In genomic region chr17:34196491-34196890, GRCm38 (mm10) we compare ENCODE assay signal across 8 mouse cellular contexts. TPM values are rescaled to one million over a fixed set of nuclear protein-coding genes. Genes with fewer than 3 reads are reported as not detected.
DNase-seq lines count a peak whose midpoint lies in the region; ATAC-seq lines count a peak whose summit lies in the region.
"Had no signal": no experiment of that assay in that cellular context is flagged by ENCODE, and none has a peak within 500 bp of the region (broad histone marks: within the 10 kb centered on the region; RNA-seq: fewer than 3 reads in every experiment).

No protein-coding gene starts in this region.

- no peak overlapping the region; the same call in 1 of the 2 replicates for H3K4me3 ChIP-seq in midbrain, embryonic 13.5 days (replicated peaks)
- H3K4me3 ChIP-seq in midbrain, embryonic 16.5 days (ENCODE audit: low read depth, low read length) = no peak overlapping the region
- 0 out of 2 replicates have a peak overlapping the region, but pooled peaks have one; percentile 43 for H3K4me3 ChIP-seq in neural tube, embryonic 15.5 days (replicated peaks)

- 0 out of 2 replicates have a peak overlapping the region, but pooled peaks have one; percentile 66 for H3K4me2 ChIP-seq in midbrain, embryonic 13.5 days (replicated peaks)
- H3K4me2 ChIP-seq in midbrain, embryonic 16.5 days (ENCODE audit: low read length) = no peak overlapping the region
- H3K4me2 ChIP-seq in neural tube, embryonic 15.5 days = peak overlapping the region; percentile 85; the same call in 1 of the 2 replicates

- no peaks in the 10 kb centered on the region for H3K9me3 ChIP-seq in midbrain, embryonic 13.5 days
- no peaks in the 10 kb centered on the region for H3K9me3 ChIP-seq in midbrain, embryonic 16.5 days (replicated peaks; ENCODE audit: control insufficient read depth, low read length, poor library complexity, severe bottlenecking)
- no peaks in the 10 kb centered on the region for H3K9me3 ChIP-seq in neural tube, embryonic 15.5 days (replicated peaks)

- H3K27ac ChIP-seq in midbrain, embryonic 13.5 days = no peak overlapping the region
- H3K27ac ChIP-seq in midbrain, embryonic 16.5 days (ENCODE audit: low read length) = no peak overlapping the region
- no peak overlapping the region for H3K27ac ChIP-seq in neural tube, embryonic 15.5 days (replicated peaks)

- ATAC-seq in midbrain, embryonic 13.5 days = no peak
- ATAC-seq in midbrain, embryonic 16.5 days = no peak
- peak; percentile 73 for ATAC-seq in common myeloid progenitor, adult 5-6 weeks (replicated peaks; ENCODE audit: low read depth, poor library complexity, severe bottlenecking)
- ATAC-seq in neural tube, embryonic 15.5 days (ENCODE audit: low FRiP score) = no peak

- no peak overlapping the region for H3K9ac ChIP-seq in midbrain, embryonic 13.5 days (replicated peaks)
- H3K9ac ChIP-seq in midbrain, embryonic 16.5 days (ENCODE audit: low read depth, low read length) = no peak overlapping the region
- no peak overlapping the region for H3K9ac ChIP-seq in neural tube, embryonic 15.5 days (replicated peaks)

- 35% methylated on average over 12 of the region's 12 CpGs for WGBS in midbrain, embryonic 13.5 days
- 23% methylated on average over 12 of the region's 12 CpGs for WGBS in midbrain, embryonic 16.5 days
- WGBS in neural tube, embryonic 15.5 days = 29% methylated on average over 12 of the region's 12 CpGs

- DNase-seq in thymus, postnatal 36 days = peak; percentile 86 to 92
- DNase-seq in adrenal gland, adult 18-20 months (ENCODE audit: low spot score in 2 of 2) = no peak
- DNase-seq in adrenal gland, postnatal 10 days = no peak

- H3K36me3 ChIP-seq in midbrain, embryonic 13.5 days = no peaks in the 10 kb centered on the region
- H3K36me3 ChIP-seq in midbrain, embryonic 16.5 days (ENCODE audit: control insufficient read depth, insufficient read depth, low read length) = no peaks in the 10 kb centered on the region
- H3K36me3 ChIP-seq in neural tube, embryonic 15.5 days = no peaks in the 10 kb centered on the region

- H3K4me1 ChIP-seq in midbrain, embryonic 13.5 days (replicated peaks) = peaks cover 19% of the 10 kb centered on the region
- H3K4me1 ChIP-seq in midbrain, embryonic 16.5 days (ENCODE audit: control insufficient read depth, insufficient read depth, low read length) = peaks cover 3% of the 10 kb centered on the region; the same call in 1 of the 2 replicates
- peaks cover 18% of the 10 kb centered on the region for H3K4me1 ChIP-seq in neural tube, embryonic 15.5 days

- peaks cover 98% of the 10 kb centered on the region for H3K27me3 ChIP-seq in midbrain, embryonic 13.5 days
- H3K27me3 ChIP-seq in midbrain, embryonic 16.5 days (ENCODE audit: control insufficient read depth, insufficient read depth, low read depth, low read length) = peaks cover 67% of the 10 kb centered on the region
- H3K27me3 ChIP-seq in neural tube, embryonic 15.5 days (replicated peaks) = peaks cover 93% of the 10 kb centered on the region

RNA-seq across cellular contexts. Expression of gene Psmb8, which starts 1.0 kb away (rescaled TPM):
- polyA plus RNA-seq in midbrain, embryonic 13.5 days (2015; fragmentation: Nextera tagmentation; extraction: Ambion mirVana) = 1.5 and 2.4 TPM in 2 replicates
- polyA plus RNA-seq in midbrain, embryonic 16.5 days (2015; fragmentation: Nextera tagmentation; extraction: Ambion mirVana) = 2.2 and 2.8 TPM in 2 replicates
- total RNA-seq in common myeloid progenitor, adult 5-6 weeks (2017) = 480 and 499 TPM in 2 replicates
- polyA plus RNA-seq in neural tube, embryonic 15.5 days (2015; fragmentation: Nextera tagmentation; extraction: Ambion mirVana) = 3.8 and 80.4 TPM in 2 replicates
- total RNA-seq in adrenal gland, adult 18-20 months (2021) = 10 to 100 TPM; 36.2 to 74.2 TPM
- total RNA-seq in adrenal gland, postnatal 10 days (2021) = 10 to 100 TPM; 22.8 to 29.1 TPM

RNA-seq across cellular contexts. Expression of gene Tap2, which starts 6.8 kb away (rescaled TPM):
- 0.50 and 0.55 TPM in 2 replicates for polyA plus RNA-seq in midbrain, embryonic 13.5 days (2015; fragmentation: Nextera tagmentation; extraction: Ambion mirVana)
- 1.5 and 2.3 TPM in 2 replicates for polyA plus RNA-seq in midbrain, embryonic 16.5 days (2015; fragmentation: Nextera tagmentation; extraction: Ambion mirVana)
- total RNA-seq in common myeloid progenitor, adult 5-6 weeks (2017) = 80.1 and 87.6 TPM in 2 replicates
- polyA plus RNA-seq in neural tube, embryonic 15.5 days (2015; fragmentation: Nextera tagmentation; extraction: Ambion mirVana) = 1.9 and 15.0 TPM in 2 replicates
- total RNA-seq in adrenal gland, adult 18-20 months (2021) = 10 to 100 TPM; 51.6 to 60.9 TPM
- 10 to 100 TPM; 32.8 to 35.0 TPM for total RNA-seq in adrenal gland, postnatal 10 days (2021)

RNA-seq across cellular contexts. Expression of gene Psmb9, which starts 8.9 kb away (rescaled TPM):
- polyA plus RNA-seq in midbrain, embryonic 13.5 days (2015; fragmentation: Nextera tagmentation; extraction: Ambion mirVana) = 0.73 and 1.5 TPM in 2 replicates
- 1.1 and 1.7 TPM in 2 replicates for polyA plus RNA-seq in midbrain, embryonic 16.5 days (2015; fragmentation: Nextera tagmentation; extraction: Ambion mirVana)
- 75.3 and 119 TPM in 2 replicates for total RNA-seq in common myeloid progenitor, adult 5-6 weeks (2017)
- polyA plus RNA-seq in neural tube, embryonic 15.5 days (2015; fragmentation: Nextera tagmentation; extraction: Ambion mirVana) = 2.1 and 35.0 TPM in 2 replicates
- 10 to 100 TPM; 15.2 to 31.6 TPM for total RNA-seq in adrenal gland, adult 18-20 months (2021)
- 10 to 100 TPM; 13.5 to 18.2 TPM for total RNA-seq in adrenal gland, postnatal 10 days (2021)

RNA-seq across cellular contexts. Expression of gene Tap1, which starts 9.1 kb away (rescaled TPM):
- 0.46 and 0.57 TPM in 2 replicates for polyA plus RNA-seq in midbrain, embryonic 13.5 days (2015; fragmentation: Nextera tagmentation; extraction: Ambion mirVana)
- 2.4 and 4.5 TPM in 2 replicates for polyA plus RNA-seq in midbrain, embryonic 16.5 days (2015; fragmentation: Nextera tagmentation; extraction: Ambion mirVana)
- 77.8 and 120 TPM in 2 replicates for total RNA-seq in common myeloid progenitor, adult 5-6 weeks (2017)
- polyA plus RNA-seq in neural tube, embryonic 15.5 days (2015; fragmentation: Nextera tagmentation; extraction: Ambion mirVana) = 3.5 and 12.0 TPM in 2 replicates
- total RNA-seq in adrenal gland, adult 18-20 months (2021) = 10 to 100 TPM; 13.8 to 24.9 TPM
- 10 to 100 TPM; 11.9 to 15.5 TPM for total RNA-seq in adrenal gland, postnatal 10 days (2021)

RNA-seq across cellular contexts. Expression of gene H2-Ob, which starts 42.2 kb away (rescaled TPM):
- not detected in 2 replicates for polyA plus RNA-seq in midbrain, embryonic 13.5 days (2015; fragmentation: Nextera tagmentation; extraction: Ambion mirVana)
- polyA plus RNA-seq in midbrain, embryonic 16.5 days (2015; fragmentation: Nextera tagmentation; extraction: Ambion mirVana) = 0.40 TPM in 1 of 2 replicates, not detected in the other
- 25.5 and 27.7 TPM in 2 replicates for total RNA-seq in common myeloid progenitor, adult 5-6 weeks (2017)
- 0.08 and 0.26 TPM in 2 replicates for polyA plus RNA-seq in neural tube, embryonic 15.5 days (2015; fragmentation: Nextera tagmentation; extraction: Ambion mirVana)
- total RNA-seq in adrenal gland, adult 18-20 months (2021) = under 1 TPM; 0.40 to 0.99 TPM
- 1 to 10 TPM; 2.7 to 3.5 TPM for total RNA-seq in adrenal gland, postnatal 10 days (2021)
- polyA plus RNA-seq: hindbrain, embryonic 11.5 days had no signal

Comparison
In these comparisons a context has a peak if more than half of its experiments do, and no peak if none do; other contexts are left out.
1. DNase-seq: peak in thymus, postnatal 36 days (2 of 2); none in adrenal gland, adult 18-20 months (0 of 2) and adrenal gland, postnatal 10 days (single experiment).